Mouse (Mus musculus) hindbrain, embryonic 13.5 days (tissue): ENCODE measurements around the gene Robo1. TPM values are rescaled to one million over a fixed set of nuclear protein-coding genes. Genes with fewer than 3 reads are reported as not detected.

Experiments used
- ATAC-seq: fragments of 200-750 bp; cut with Nextera tagmentation; 2 replicates; pipeline ENCODE4 v1.8.0; 2017; ENCODE audit warnings: moderate TSS enrichment; ENCODE audit not compliant: low FRiP score
- H3K27ac ChIP-seq: fragments of 300-500 bp; sonication (generic); 2 replicates; pipeline ENCODE4 v1.5.1; 2015; ENCODE audit warnings: inconsistent platforms, mild to moderate bottlenecking, moderate library complexity
- H3K27me3 ChIP-seq: fragments of 300-500 bp; sonication (generic); 2 replicates; pipeline ENCODE4 v1.6.1; 2015; ENCODE audit warnings: mild to moderate bottlenecking, inconsistent platforms
- H3K36me3 ChIP-seq: fragments of 300-500 bp; sonication (generic); 2 replicates; pipeline ENCODE4 v1.6.1; 2015; ENCODE audit warnings: mild to moderate bottlenecking, inconsistent platforms
- H3K4me1 ChIP-seq: fragments of 300-500 bp; sonication (generic); replicated peaks from 2 replicates; pipeline ENCODE4 v1.6.1; 2015; ENCODE audit warnings: inconsistent platforms
- H3K4me2 ChIP-seq: fragments of 300-500 bp; sonication (generic); 2 replicates; pipeline ENCODE4 v1.6.1; 2015; ENCODE audit warnings: inconsistent platforms, mild to moderate bottlenecking, moderate library complexity
- H3K4me3 ChIP-seq: fragments of 300-500 bp; sonication (generic); 2 replicates; pipeline ENCODE4 v1.5.1; 2015; ENCODE audit warnings: mild to moderate bottlenecking, inconsistent platforms
- H3K9ac ChIP-seq: fragments of 300-500 bp; sonication (generic); 2 replicates; pipeline ENCODE4 v1.6.1; 2015; ENCODE audit warnings: mild to moderate bottlenecking, inconsistent platforms
- H3K9me3 ChIP-seq: fragments of 300-500 bp; sonication (generic); 2 replicates; pipeline ENCODE4 v1.6.1; 2016; ENCODE audit warnings: inconsistent platforms
- WGBS: fragments of 180-500 bp; shearing (Covaris S2); methylation state at CpG from one replicate; pipeline ENCODE4 v1.1.7; 2015; 5-methylcytosine and 5-hydroxymethylcytosine counted together
- polyA plus RNA-seq: library from polyadenylated mRNA; unstranded; fragments of >200 nt; fragmentation: Nextera tagmentation; extraction: Ambion mirVana; gene quantifications from 2 replicates; pipeline ENCODE4 v1.2.1, GENCODE M21; 2015

Robo1 gene
- polyA plus RNA-seq, 1 experiment from 2014 or later: 54.4 TPM

- 45% methylated on average over 3 of the region's 3 CpGs for WGBS
- H3K36me3 ChIP-seq: no peaks in the 10 kb centered on the region
- ATAC-seq: no peak
- H3K4me3 ChIP-seq: no peak overlapping the region
- no peak overlapping the region for H3K9ac ChIP-seq
- no peaks in the 10 kb centered on the region for H3K27me3 ChIP-seq
- H3K9me3 ChIP-seq: no peaks in the 10 kb centered on the region
- no peaks in the 10 kb centered on the region for H3K4me1 ChIP-seq
- no peak overlapping the region for H3K27ac ChIP-seq
- no peak overlapping the region for H3K4me2 ChIP-seq
Measured at GRCm38 (mm10) chr16:72393512-72393911, 85.4 kb downstream of the Robo1 start.

DNA sequence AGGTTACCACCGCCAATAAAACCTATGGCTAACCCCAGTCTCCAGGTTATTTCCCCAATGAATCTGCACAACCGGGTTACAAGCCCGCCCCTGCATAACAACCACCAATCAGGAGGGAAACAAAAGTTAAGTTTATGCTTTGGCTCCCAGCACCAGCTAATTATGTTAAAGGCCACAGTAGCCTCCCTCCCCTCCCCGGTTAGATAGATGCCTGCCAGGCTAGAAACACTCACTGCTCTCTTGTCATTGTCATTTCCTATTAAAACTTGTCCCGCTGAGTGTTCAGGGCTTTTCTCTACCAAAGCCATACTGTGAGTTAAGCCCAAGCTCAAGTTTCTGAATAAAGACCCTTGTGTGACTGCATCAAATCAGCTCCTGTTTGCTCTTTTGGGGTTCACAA lies 90.7 kb downstream of the Robo1 start:
- H3K36me3 ChIP-seq: no peaks in the 10 kb centered on the region
- peaks cover 6% of the 10 kb centered on the region for H3K4me1 ChIP-seq
- H3K4me3 ChIP-seq: no peak overlapping the region
- no peak overlapping the region for H3K27ac ChIP-seq
- WGBS: 32% methylated on average over 5 of the region's 5 CpGs
- H3K9ac ChIP-seq: no peak overlapping the region
- H3K27me3 ChIP-seq: no peaks in the 10 kb centered on the region
- H3K9me3 ChIP-seq: no peaks in the 10 kb centered on the region
- ATAC-seq: no peak
- H3K4me2 ChIP-seq: no peak overlapping the region

GRCm38 (mm10) chr16:72402381-72402780 lies 94.3 kb downstream of the Robo1 start:
- Histone ChIP-seq H3K4me2 (0 out of 2 replicates have a peak overlapping the region, but pooled peaks have one; percentile 6), H3K36me3 (no peaks in the 10 kb centered on the region), H3K9ac (no peak overlapping the region), H3K27me3 (no peaks in the 10 kb centered on the region), H3K27ac (no peak overlapping the region), H3K4me1 (peaks cover 6% of the 10 kb centered on the region), H3K4me3 (no peak overlapping the region), H3K9me3 (no peaks in the 10 kb centered on the region)
- peak; percentile 84 for ATAC-seq
- WGBS: 14% methylated on average over 9 of the region's 9 CpGs

DNA sequence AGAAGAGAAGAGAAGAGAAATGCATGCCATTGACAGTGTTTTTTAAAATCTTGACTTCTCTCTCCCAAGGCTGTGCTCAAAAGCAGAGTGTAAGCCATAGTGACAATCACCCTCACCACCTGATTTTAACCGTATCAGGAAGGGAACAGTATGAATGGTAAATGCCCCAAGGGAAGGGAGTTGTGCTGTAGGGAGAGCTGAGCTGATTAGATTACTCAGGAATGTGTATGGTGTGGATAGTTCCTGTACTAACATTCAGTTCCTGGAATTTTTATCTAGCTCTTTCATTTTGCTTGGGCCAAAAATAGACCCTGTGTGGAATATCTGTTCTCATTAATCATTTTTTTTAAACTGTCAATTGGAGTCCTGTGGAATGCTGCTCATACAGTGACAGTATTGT lies 101.7 kb downstream of the Robo1 start:
- Histone ChIP-seq H3K4me2 (no peak overlapping the region), H3K4me1 (peaks cover 12% of the 10 kb centered on the region), H3K9me3 (no peaks in the 10 kb centered on the region), H3K4me3 (no peak overlapping the region), H3K9ac (no peak overlapping the region), H3K36me3 (no peaks in the 10 kb centered on the region), H3K27ac (no peak overlapping the region), H3K27me3 (no peaks in the 10 kb centered on the region)
- no peak for ATAC-seq
- 31% methylated on average over 1 of the region's 1 CpGs for WGBS

- no peak overlapping the region for H3K4me3 ChIP-seq
- H3K9ac ChIP-seq: no peak overlapping the region
- H3K36me3 ChIP-seq: no peaks in the 10 kb centered on the region
- H3K4me2 ChIP-seq: no peak overlapping the region
- ATAC-seq: no peak
- peaks cover 12% of the 10 kb centered on the region for H3K4me1 ChIP-seq
- no peaks in the 10 kb centered on the region for H3K9me3 ChIP-seq
- no peaks in the 10 kb centered on the region for H3K27me3 ChIP-seq
- H3K27ac ChIP-seq: no peak overlapping the region
- WGBS: 40% methylated on average over 5 of the region's 5 CpGs
Measured at GRCm38 (mm10) chr16:72411669-72412270, 103.7 kb downstream of the Robo1 start.

- ATAC-seq: no peak
- no peak overlapping the region for H3K9ac ChIP-seq
- no peak overlapping the region for H3K27ac ChIP-seq
- H3K4me3 ChIP-seq: no peak overlapping the region
- WGBS: 50% methylated on average over 7 of the region's 7 CpGs
- H3K9me3 ChIP-seq: no peaks in the 10 kb centered on the region
- H3K4me2 ChIP-seq: no peak overlapping the region
- no peaks in the 10 kb centered on the region for H3K36me3 ChIP-seq
- no peaks in the 10 kb centered on the region for H3K27me3 ChIP-seq
- H3K4me1 ChIP-seq: peaks cover 12% of the 10 kb centered on the region
Measured at GRCm38 (mm10) chr16:72412879-72413278, 104.8 kb downstream of the Robo1 start.

DNA sequence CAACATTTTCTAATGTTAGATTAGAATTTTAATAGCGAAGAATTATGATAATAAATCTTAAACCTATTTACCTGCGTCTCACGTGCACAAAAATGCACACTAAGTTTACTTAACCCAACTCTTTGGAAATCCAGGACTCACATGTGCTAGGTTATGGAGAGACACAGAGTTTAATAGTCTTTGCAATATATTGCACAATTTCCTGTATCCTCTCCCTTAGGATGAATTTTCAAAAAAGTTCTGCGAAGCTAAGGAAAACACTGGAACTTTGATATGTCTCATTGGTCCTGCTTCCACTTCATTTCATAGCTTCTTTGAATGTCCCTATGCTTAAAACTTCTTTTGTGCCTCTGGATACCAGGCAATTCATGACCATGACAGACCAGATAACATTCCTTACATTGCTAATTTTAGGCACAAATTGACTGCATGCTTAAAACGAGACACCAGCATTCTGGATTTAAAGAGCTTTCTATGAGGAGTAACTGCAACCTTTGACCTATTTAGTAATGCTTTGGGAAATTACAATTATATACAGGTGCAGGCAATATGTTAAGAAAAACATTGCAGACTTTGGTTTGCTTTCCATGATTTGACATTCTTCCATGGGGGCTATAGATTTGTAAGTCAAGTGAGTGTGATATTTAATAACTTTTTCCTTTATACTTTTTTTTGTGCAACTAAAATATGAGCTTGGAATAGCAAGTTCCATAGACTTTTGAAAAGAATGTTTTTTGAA lies 111.4 kb downstream of the Robo1 start:
- Histone ChIP-seq H3K27ac (no peak overlapping the region), H3K4me3 (no peak overlapping the region), H3K4me2 (no peak overlapping the region), H3K27me3 (no peaks in the 10 kb centered on the region), H3K9me3 (no peaks in the 10 kb centered on the region), H3K4me1 (no peaks in the 10 kb centered on the region), H3K36me3 (no peaks in the 10 kb centered on the region), H3K9ac (no peak overlapping the region)
- WGBS: 79% methylated on average over 5 of the region's 5 CpGs
- ATAC-seq: no peak

GRCm38 (mm10) chr16:72422426-72422825 lies 114.3 kb downstream of the Robo1 start:
- H3K4me2 ChIP-seq: no peak overlapping the region
- no peaks in the 10 kb centered on the region for H3K27me3 ChIP-seq
- H3K4me1 ChIP-seq: no peaks in the 10 kb centered on the region
- WGBS: 73% methylated on average over 4 of the region's 4 CpGs
- no peaks in the 10 kb centered on the region for H3K36me3 ChIP-seq
- no peak for ATAC-seq
- H3K9ac ChIP-seq: no peak overlapping the region
- H3K4me3 ChIP-seq: no peak overlapping the region
- no peak overlapping the region for H3K27ac ChIP-seq
- H3K9me3 ChIP-seq: no peaks in the 10 kb centered on the region

DNA sequence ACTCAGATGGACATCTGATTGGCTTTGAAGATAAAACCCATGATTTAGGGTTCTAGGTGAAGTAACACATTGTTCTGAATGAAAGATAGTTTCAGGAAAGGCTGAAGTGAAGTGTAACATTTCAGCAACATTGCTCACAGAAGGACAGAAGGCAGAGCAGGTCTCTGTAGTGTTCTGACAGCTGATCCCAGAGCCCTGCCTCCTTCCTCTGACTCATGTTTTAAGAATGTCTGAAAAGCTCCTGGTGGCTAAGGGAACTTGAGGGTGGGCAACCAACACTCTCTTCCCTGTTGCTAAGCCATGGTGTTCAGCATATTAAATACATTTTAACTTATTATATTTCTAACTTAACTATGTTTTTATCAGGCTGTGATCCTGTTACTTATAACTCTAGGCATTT lies 126.3 kb downstream of the Robo1 start:
- peaks cover 7% of the 10 kb centered on the region; the same call in 1 of the 2 replicates for H3K4me1 ChIP-seq
- no peak overlapping the region for H3K4me2 ChIP-seq
- no peaks in the 10 kb centered on the region for H3K27me3 ChIP-seq
- ATAC-seq: no peak
- H3K9ac ChIP-seq: no peak overlapping the region
- no peak overlapping the region for H3K4me3 ChIP-seq
- H3K27ac ChIP-seq: no peak overlapping the region
- no peaks in the 10 kb centered on the region for H3K9me3 ChIP-seq
- no peaks in the 10 kb centered on the region for H3K36me3 ChIP-seq

DNA sequence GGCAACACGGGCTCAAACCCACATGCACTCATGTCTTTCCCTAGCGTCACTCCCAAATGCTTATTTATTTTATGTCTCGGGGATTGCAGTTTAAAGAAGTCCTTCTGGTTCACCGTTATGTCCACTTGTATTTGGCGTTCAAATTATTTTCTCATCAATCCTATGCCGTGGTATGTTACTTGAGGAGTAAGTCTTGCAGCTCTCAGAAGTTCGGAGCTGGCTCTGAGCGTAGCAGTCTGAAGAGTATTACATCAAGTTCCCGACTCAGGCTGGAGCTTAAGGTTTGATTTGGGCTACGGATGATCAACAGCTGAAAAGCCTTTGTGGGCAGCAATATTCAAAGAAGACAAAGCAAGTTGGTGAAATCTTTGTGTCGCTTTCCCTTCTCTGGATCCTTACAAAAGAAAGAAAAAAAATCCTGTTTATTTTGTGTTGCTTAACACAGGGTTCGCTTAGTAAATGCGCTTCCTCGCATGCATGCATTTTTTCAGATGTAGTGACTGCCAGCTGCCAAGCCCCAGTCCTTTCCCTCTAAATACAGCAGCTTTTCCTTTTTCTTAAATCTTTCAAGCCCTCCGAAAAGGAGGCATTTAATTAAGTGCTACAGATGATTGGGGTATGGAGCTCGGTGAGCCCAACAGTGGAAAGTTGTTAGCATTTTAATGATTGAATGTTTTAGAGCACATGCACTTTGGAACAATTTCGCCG lies 136.5 kb downstream of the Robo1 start:
- H3K27ac ChIP-seq: no peak overlapping the region
- H3K4me1 ChIP-seq: no peaks in the 10 kb centered on the region
- H3K9me3 ChIP-seq: no peaks in the 10 kb centered on the region
- WGBS: 56% methylated on average over 18 of the region's 18 CpGs
- no peak for ATAC-seq
- H3K4me2 ChIP-seq: no peak overlapping the region
- H3K9ac ChIP-seq: no peak overlapping the region
- no peaks in the 10 kb centered on the region for H3K36me3 ChIP-seq
- no peak overlapping the region for H3K4me3 ChIP-seq
- H3K27me3 ChIP-seq: no peaks in the 10 kb centered on the region

- Histone ChIP-seq H3K4me3 (no peak overlapping the region), H3K27me3 (no peaks in the 10 kb centered on the region), H3K4me2 (no peak overlapping the region), H3K9ac (no peak overlapping the region), H3K4me1 (no peaks in the 10 kb centered on the region), H3K9me3 (no peaks in the 10 kb centered on the region), H3K27ac (no peak overlapping the region), H3K36me3 (no peaks in the 10 kb centered on the region)
- ATAC-seq: no peak
- WGBS: 56% methylated on average over 10 of the region's 10 CpGs
Measured at GRCm38 (mm10) chr16:72458155-72458554, 150.0 kb downstream of the Robo1 start.

DNA sequence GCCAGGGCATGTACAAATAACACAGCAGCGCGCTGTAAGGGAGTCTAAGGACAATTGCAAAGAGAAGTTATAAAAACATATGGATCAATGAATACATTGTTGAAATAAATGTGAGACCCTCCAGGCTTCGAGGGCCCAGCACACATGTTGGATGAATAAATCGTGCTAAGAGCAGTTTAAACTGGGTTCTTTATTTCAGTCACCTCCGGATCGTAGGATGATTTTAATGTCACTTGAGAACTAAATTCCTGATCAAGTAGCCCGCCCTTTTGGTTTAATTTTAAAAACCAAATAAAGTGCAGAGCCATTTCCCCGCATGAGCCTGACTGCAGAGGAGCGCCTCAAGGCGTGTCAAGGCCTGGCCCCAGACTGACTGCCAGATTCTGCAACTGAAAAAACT lies 150.5 kb downstream of the Robo1 start:
- ATAC-seq: no peak
- no peak overlapping the region for H3K4me3 ChIP-seq
- 56% methylated on average over 10 of the region's 10 CpGs for WGBS
- no peak overlapping the region for H3K27ac ChIP-seq
- no peaks in the 10 kb centered on the region for H3K9me3 ChIP-seq
- H3K27me3 ChIP-seq: no peaks in the 10 kb centered on the region
- H3K9ac ChIP-seq: no peak overlapping the region
- H3K4me2 ChIP-seq: no peak overlapping the region
- H3K36me3 ChIP-seq: no peaks in the 10 kb centered on the region
- no peaks in the 10 kb centered on the region for H3K4me1 ChIP-seq
